ENCODE assay signal across 8 mouse cellular contexts in the genomic region with DNA sequence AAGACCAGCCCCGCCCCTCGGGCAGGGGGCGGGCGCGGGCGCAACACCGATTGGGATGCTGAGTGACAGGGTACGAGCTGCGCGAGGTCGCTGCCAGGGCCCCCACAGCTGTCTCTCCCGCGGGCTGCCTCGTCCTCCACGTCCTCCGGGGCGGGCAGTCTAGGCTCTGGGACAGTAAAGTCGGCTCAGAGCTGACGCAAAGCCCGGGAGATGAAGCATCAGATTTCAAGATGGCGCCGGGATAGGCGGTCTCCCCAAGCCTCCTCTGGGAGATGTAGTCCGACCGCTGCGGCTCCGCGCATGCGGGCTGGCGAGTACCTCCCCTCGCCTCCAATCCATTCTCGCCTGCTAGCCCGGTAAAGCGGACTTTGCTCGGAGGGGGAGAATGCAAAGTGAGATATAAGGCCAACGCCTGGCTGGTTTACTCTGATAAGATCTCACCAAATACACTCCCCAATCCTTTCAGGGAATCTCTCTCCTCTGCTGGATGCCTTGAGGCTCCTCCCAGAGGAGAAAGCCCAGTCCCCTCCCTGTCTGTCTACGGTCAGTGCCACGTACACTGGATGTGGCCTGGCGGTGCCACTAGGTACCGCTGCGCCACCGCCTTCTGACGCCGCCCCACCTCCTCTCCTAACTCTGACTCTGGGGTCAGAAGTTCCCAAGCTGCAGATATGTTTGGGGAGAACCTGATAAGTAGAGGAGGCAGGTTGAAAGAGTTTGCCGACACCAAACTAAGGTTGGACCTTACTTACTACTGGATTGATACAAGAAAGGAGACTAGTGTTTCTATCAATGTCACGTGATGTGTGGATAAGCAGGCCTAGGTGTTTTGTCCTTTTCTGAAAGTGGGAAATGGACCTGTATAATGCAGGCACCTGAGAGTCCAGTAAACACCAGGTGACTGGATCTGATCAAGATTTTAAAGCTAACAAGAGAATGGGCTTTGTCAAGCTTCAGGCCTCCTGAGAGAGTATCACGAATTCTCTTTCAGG.
DNase-seq lines count a peak whose midpoint lies in the region; ATAC-seq lines count a peak whose summit lies in the region.

No protein-coding gene starts in this region.

- ATAC-seq in inflammation-experienced regulatory T-cells, adult 6 months, result peak; percentile 91
- ATAC-seq in megakaryocyte-erythroid progenitor cell, adult 5-6 weeks (replicated peaks; ENCODE audit: low FRiP score, low TSS enrichment, poor library complexity, severe bottlenecking), result peak; percentile 96

- intact Hi-C loops in gastrocnemius, postnatal 14 days (cut with DNase I; ENCODE audit: low total_unique reads), result no loop called here
- intact Hi-C loops in left cerebral cortex, postnatal 10 days (cut with DNase I), result loop anchor here (5.0 kb wide), 1 partner anchor 99 kb away; no protein-coding TSS in a partner anchor

- peak; percentile 96 for DNase-seq in adipocyte (ENCODE audit: low spot score)
- DNase-seq in embryo, embryonic 10.5 days (ENCODE audit: low spot score), result peak; percentile 97
- DNase-seq in gastrocnemius, postnatal 14 days, result peak; percentile 94
- peak; percentile 93 to 95 for DNase-seq in left cerebral cortex, postnatal 10 days (ENCODE audit: extremely low spot score in 1 of 2, low spot score in 2 of 2)
- peak; percentile 94 for DNase-seq in right cerebral cortex, postnatal 25 days
- peak; percentile 88 to 91 for DNase-seq in urinary bladder, postnatal 4 days (ENCODE audit: low spot score in 2 of 2)

Comparison
In these comparisons a context has a peak if more than half of its experiments do, and no peak if none do; other contexts are left out.
1. Peak in every context shown above with its lines: DNase-seq and ATAC-seq.